Mouse (Mus musculus): ENCODE results near the gene Clmn.

DNA sequence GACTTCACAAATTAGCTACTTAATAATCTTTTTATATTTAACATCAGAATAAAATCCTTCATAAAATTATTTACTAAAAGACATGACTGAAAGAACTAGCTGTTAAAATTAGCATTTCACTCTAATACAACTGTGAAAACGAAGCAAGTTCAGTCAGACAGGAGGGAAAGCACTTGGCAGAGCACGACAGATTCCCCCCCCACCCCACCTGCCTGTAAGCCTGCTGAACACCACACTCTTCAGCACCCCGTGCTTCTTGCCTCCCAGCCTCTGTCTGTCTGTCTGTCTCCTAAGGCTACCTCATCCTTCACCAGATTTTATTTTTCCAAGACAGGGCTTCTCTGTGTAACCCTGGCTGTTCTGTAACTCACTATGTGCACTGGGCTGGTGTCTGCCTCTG is 125.9 kb downstream of the Clmn start:
- TF ChIP-seq CTCF (IDR thresholded peaks at IDR 0.05; ENCODE audit: low read depth, low read length) (no peak), POLR2A (IDR thresholded peaks at IDR 0.05; ENCODE audit: borderline replicate concordance, low read depth, low read length) (no peak)
